Mouse (Mus musculus) adrenal gland, adult 2 months (tissue): ENCODE data around the gene Rgma. TPM values are rescaled to one million over a fixed set of nuclear protein-coding genes. Genes with fewer than 3 reads are reported as not detected.

Experiments used
- DNase-seq: peaks from one replicate; pipeline ENCODE4 v3.0.0; 2021
- polyA plus RNA-seq: library from polyadenylated mRNA; depleted of rRNA; stranded (reverse); fragments of >200 nt; gene quantifications from 2 replicates; pipeline ENCODE4 v1.2.3, GENCODE M21; 2012; rRNA removed
- total RNA-seq, 2 experiments: library from RNA; stranded (reverse); gene quantifications; 2 replicates each; pipeline ENCODE4 v1.2.3; 2021

Gene Rgma
- total and polyA plus RNA-seq, 3 experiments = 8.2 to 24.1 (median 21.6) TPM

DNA sequence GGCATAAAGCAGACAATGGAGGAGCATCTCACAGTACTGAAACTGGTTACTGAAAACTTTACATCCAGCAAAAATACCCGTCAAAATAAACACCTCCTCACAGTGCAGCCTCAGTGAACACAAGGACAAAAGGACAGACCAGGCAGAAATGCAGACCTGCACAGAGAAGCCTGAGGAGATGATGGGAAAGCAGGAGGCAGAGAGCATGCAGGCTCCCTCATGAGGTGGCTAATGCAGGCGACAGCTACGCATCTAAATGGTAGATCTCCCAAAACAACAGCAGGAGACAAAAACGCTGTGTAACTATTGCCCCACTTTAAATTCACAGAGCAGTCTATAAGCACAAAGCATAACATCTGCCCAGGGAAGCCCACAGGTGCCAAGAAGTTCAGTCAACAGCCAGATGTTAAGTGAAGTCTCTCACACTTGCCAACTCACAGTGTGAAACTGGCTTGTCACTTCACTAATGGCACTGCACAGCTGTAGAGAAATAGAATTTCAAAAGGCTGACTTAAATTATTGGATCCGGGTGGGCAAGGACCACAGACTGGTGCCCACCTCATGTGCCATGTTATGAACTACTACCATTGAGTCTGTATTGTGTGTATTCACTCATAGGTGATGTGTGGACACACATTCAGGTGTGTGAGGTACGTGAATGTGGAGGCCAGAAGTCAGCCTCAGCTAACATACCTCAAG is 58.5 kb downstream of the Rgma start:
- DNase-seq = no peak

DNA sequence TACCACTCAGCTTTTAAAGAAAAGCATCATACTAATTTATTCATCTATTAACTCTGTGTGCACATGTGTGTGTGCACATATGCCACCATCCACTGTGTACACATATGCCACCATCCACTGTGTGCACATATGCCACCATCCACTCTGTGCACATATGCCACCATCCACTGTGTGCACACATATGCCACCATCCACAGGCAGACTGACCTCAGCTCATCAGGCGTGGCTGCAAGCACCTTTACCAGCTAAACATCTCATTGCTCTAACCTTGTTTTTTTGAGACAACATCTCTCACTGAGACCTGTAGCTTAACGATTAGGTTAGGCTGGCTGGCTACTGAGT is 59.0 kb downstream of the Rgma start:
- DNase-seq = no peak

DNA sequence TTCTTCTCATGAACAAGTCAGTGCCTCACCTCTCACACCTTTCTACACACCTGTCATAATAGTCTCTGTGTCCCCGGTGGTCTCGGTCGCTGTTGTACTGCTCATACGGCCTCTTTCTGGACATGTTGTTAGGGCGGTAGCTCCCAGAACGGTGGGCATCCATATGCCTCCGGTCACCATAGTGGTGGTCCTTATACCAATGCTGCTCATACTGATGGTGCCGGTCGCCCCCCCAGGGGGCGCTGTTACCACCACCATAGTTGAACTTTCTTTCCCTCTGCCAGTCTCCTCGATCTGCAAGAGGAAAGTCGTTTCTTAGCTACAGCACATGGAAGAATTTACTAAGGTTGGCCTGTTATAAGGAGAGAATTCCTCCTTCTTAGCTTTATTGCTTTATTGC is 60.4 kb downstream of the Rgma start:
- no peak for DNase-seq

DNA sequence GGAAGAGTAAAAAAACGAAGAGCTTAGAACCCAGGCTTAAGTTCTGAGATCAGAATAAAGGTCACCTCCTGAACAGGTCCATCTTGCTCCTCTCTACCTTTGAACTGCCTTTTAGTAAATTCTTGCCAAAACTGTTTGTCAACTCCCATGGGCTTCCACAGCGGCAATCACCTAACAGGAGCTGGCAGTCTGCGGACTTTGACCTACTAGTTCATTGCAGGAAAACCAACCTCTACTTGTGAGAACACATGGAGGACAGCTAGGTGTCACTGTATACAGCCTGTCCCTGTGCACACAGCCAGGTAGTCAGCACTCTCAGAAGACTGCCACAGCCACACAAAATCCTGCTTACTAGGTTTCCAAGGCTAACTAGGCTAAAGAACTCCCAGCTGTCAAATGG is 66.5 kb downstream of the Rgma start:
- DNase-seq = no peak

DNA sequence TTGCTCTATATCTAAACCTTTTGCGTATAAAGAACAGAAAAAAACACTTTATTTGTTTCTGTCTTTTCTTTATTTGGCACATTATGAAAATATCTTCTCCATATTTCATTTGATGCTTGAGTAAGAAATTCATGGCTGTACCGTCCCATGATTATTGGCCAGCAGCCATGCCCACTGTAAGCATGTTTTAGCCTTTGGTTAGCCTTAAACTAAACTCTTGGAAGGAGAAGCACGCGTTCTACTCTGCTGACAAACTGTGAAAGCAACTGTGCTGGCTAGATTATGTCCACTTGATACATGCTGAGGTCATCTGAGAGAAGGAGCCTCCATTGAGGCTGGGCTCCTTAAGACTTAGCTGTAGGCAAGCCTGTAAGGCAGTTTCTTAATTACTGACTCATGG is 66.9 kb downstream of the Rgma start:
- no peak for DNase-seq

DNA sequence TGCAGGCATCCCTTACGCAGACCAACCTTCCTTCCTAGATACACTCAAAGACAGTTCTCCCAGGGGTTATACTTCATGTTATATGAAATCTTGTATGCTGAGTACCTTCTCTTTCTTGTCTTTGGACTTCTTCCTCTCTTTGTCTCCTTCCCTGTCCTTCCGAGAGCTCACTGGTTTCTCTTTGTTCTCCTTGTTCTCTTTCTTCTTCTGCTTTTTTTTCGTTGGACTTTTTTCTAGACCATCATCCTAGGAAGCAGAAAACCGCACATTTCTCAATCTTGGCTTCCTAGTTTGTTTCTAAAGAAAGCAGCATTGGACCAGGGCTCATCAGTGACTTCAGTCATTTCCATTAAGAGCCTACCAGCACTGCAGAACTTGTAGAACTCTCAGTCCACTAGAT is 76.3 kb downstream of the Rgma start:
- DNase-seq = no peak

DNA sequence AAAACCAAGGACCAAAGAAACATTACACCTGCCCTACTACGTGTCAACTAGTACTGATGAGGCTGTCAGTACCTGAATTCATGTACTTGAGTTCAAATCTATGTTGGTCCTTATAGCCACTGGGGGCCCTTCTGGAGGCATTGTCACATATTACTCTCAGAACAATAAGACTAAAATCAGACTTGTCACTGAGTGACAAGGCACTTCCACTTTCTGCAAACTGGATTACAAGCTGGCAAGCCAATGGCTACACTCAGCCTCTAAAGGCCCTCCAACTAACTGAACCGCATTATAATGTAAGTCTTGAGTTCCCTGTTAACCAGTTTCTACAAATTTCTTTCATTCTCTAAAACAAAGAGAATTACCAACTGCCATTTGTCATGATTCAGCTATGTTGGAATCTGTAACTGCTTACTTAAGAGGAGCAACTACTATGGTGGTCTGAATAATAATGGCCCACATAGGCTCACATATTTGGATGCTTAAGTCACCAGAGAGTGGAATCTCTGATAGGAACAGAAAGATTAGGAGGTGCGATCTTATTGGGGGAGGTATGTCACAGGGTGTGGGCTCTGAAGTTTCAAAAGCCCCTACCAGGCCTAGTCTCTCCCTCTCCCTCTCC is 77.0 kb downstream of the Rgma start:
- DNase-seq = no peak

DNA sequence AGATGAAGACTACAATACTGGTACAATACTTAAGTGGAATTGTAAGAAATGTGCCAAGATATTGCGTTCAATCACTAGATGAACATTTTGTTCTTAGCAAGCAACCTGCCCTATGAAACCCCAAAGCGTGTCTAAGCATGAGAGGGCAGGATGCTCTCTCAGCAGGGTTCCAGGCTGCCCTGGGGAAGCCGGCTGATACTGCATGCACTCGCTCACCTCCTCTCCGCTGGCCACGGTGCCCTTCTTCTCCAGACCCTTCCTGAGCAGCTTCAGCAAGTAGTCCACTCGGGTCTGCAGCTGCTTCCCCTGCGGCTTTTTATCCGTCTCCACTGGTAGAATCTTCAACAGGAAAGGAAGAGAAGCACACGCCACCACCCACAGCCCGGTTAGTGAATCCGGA is 78.8 kb downstream of the Rgma start:
- no peak for DNase-seq

DNA sequence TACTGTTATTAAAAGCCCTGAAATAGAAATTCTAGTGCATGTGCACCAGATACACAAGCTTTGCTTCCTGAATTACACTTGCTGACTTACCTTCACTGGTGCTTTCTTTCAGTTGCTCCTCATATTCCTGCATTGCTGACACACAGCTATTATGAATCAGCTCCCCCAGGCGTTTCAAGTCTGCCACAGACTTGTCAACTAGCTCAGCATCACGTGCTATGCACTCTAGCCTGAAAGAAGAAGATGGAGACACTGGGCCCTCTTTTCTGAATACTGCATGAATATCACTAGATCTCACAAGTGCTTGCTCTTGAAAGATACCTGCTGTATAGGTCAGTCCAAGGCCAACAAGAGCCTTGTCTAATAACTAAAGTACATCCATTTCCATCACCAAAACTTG is 88.2 kb downstream of the Rgma start:
- no peak for DNase-seq

DNA sequence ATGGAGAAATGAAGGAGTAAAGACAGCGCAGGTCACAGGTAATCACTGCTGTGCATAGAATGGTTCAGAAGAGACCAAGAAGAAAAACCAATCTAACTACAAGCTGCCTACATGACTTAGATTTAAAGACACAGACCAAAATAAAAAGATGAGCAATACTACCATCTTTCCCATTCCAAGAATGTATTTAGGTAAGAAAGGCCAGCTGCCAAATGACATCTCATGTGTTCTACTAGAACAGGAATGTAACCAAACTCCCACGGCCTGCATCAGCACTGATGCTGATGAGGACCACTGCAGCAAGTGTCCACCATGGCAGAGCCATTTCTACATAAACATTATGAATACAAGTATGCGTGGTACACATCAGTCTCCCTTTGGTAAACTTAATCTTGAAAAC is 92.4 kb downstream of the Rgma start:
- no peak for DNase-seq

Other genes starting within 250 kb of the Rgma start
- gene Chd2, start 166.3 kb downstream of the Rgma start, total RNA-seq = 10 to 100 TPM; 28.3 to 45.9 TPM
- gene Chd2, start 166.3 kb downstream of the Rgma start, polyA plus RNA-seq = 11.1 and 12.9 TPM in 2 replicates